Mouse (Mus musculus) hindbrain, postnatal 0 days (tissue): ENCODE measurements at regions not wholly inside any gene's neighbourhood (a gene's known extent, or its start where the extent isn't known, plus 50 kb on each side); places are given as distances from the start of the nearest gene placed in this dataset.
"Not testable (repeated sequence)": the region's sequence is repeated elsewhere in the genome, so short reads cannot be mapped to it uniquely, and the experiment has no call there.

ENCODE experiments used
- ATAC-seq: fragments of 200-750 bp; cut with Nextera tagmentation; 2 replicates; pipeline ENCODE4 v1.8.0; 2017; ENCODE audit warnings: mild to moderate bottlenecking, moderate TSS enrichment, moderate library complexity
- DNase-seq: peaks from one replicate; pipeline ENCODE4 v3.0.0-alpha.2; 2015; ENCODE audit warnings: low spot score
- H3K27ac ChIP-seq: fragments of 300-500 bp; sonication (generic); 2 replicates; pipeline ENCODE4 v1.5.1; 2014; ENCODE audit warnings: mild to moderate bottlenecking
- H3K27me3 ChIP-seq: fragments of 300-500 bp; sonication (generic); 2 replicates; pipeline ENCODE4 v1.6.1; 2014; ENCODE audit warnings: low read length, mixed read lengths; ENCODE audit not compliant: insufficient read depth
- H3K36me3 ChIP-seq: fragments of 300-500 bp; sonication (generic); 2 replicates; pipeline ENCODE4 v1.6.1; 2014; ENCODE audit warnings: low read length, mixed read lengths; ENCODE audit not compliant: insufficient read depth
- H3K4me1 ChIP-seq: fragments of 300-500 bp; sonication (generic); 2 replicates; pipeline ENCODE4 v1.6.1; 2014; ENCODE audit warnings: antibody characterized with exemption, low read length, mixed read lengths; ENCODE audit not compliant: insufficient read depth
- H3K4me2 ChIP-seq: fragments of 300-500 bp; sonication (generic); 2 replicates; pipeline ENCODE4 v1.6.1; 2014; ENCODE audit warnings: low read depth, mild to moderate bottlenecking, low read length, moderate library complexity, mixed read lengths
- H3K4me3 ChIP-seq: fragments of 300-500 bp; sonication (generic); 2 replicates; pipeline ENCODE4 v1.5.1; 2014; ENCODE audit warnings: low read length
- H3K9ac ChIP-seq: fragments of 300-500 bp; sonication (generic); replicated peaks from 2 replicates; pipeline ENCODE4 v1.6.1; 2014; ENCODE audit warnings: mild to moderate bottlenecking, low read length, moderate library complexity, mixed read lengths
- H3K9me3 ChIP-seq: fragments of 300-500 bp; sonication (generic); 2 replicates; pipeline ENCODE4 v1.6.1; 2016; ENCODE audit warnings: low read length, mixed read lengths
- CTCF ChIP-seq: IDR thresholded peaks from 2 replicates; pipeline ENCODE4 v1.5.1; 2016; ENCODE audit warnings: antibody characterized with exemption, control low read depth, low read depth
- WGBS: fragments of 180-500 bp; shearing (Covaris S2); extraction: QIAGEN DNeasy Blood & Tissue Kit; methylation state at CpG from one replicate; pipeline ENCODE4 v1.1.7; 2014; 5-methylcytosine and 5-hydroxymethylcytosine counted together

DNA sequence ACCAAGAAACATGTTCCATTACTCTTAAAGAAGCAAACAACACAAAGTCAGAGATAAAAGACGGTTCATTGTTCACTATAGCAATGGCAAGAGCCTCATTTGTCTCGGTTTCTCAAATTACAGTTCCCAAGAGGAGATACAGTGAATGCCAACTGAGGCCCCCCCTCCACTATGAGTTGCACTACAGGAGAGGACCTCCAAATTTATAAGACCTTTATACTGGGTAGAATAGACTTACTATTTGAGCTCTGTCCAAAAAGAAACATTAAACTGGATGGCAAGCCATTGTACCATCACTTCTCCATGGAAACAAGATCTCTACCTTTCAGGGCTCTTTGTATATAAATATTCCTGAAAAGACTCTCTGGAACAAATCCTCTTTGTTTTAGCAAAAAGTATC lies 66.4 kb downstream of the Fundc1 start:
- WGBS = 68% methylated on average over 2 of the region's 2 CpGs
- no peak for TF ChIP-seq CTCF
- Histone ChIP-seq H3K27ac (no peak overlapping the region), H3K4me2 (no peak overlapping the region), H3K27me3 (no peaks in the 10 kb centered on the region), H3K9ac (no peak overlapping the region), H3K9me3 (no peaks in the 10 kb centered on the region), H3K4me3 (no peak overlapping the region), H3K36me3 (no peaks in the 10 kb centered on the region), H3K4me1 (no peaks in the 10 kb centered on the region)
- ATAC-seq (no peak), DNase-seq (no peak)

DNA sequence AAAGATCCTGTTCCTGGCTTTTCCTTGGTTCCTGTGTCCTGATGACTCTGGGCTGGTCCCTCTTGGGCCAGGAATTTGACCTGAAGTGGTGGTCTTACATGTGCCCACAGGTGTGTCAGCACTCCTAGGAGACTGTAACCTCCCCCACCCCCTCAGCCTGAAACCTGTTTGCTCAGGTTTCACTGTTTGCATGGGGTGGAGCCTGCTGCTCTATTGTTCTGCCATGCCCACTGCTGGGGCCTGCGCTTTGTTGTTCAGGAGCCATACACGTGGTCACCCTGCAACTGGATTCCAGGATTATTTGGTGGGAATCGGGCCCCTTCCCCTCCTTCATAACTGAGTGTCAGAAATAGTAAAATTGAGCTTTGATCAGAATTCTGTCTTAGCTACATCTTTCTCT lies 99.0 kb downstream of the Fundc1 start:
- H3K36me3 ChIP-seq, H3K4me2 ChIP-seq, H3K27me3 ChIP-seq, H3K4me3 ChIP-seq, H3K9ac ChIP-seq, DNase-seq, H3K9me3 ChIP-seq, H3K27ac ChIP-seq, H3K4me1 ChIP-seq, ATAC-seq: not testable (repeated sequence)
- 52% methylated on average over 3 of the region's 3 CpGs for WGBS

DNA sequence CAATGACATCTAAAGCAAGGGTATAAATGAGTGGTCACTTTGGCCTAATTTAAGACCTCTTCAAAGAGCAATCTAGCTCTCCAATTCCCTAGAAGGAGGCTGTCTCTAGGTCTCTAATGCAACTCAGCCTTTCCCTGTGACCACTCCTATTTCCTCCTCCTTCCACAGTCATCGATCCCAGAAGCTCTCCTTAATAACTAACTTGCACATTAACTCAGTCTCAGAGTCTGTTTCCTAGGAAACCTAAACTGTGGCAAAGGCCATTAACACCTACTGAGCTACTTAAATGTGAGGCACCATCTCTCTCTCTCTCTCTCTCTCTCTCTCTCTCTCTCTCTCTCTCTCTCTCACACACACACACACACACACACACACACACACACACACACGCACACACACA lies 115.6 kb downstream of the Fundc1 start:
- Histone ChIP-seq H3K4me3 (no peak overlapping the region), H3K4me1 (no peaks in the 10 kb centered on the region), H3K27me3 (no peaks in the 10 kb centered on the region), H3K36me3 (no peaks in the 10 kb centered on the region), H3K9me3 (no peaks in the 10 kb centered on the region), H3K4me2 (no peak overlapping the region), H3K9ac (no peak overlapping the region), H3K27ac (no peak overlapping the region)
- no peak for DNase-seq
- peak; percentile 61; the same call in 1 of the 2 replicates for ATAC-seq
- TF ChIP-seq CTCF = no peak
- WGBS = 13% methylated on average over 1 of the region's 2 CpGs

DNA sequence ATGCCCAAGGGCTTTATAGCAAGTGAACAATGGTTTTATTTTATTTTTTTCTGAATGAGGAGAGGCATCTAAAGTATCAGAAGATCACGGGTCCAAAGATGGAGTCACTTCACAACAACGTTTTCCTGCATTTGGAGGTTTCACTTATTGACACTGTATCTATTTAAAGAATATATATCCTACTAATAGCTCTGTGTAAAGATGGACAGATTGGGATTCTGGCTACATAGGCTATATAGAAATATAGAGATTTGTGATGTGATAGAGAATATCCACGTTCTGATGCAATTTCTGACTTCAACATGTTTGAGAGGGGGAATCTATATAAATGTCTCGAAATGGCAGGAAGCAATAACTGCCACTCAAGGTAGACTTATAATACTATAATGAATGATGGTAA lies 96.0 kb upstream of the Efhc2 start:
- no peak for ATAC-seq
- Histone ChIP-seq H3K36me3 (no peaks in the 10 kb centered on the region), H3K4me2 (no peak overlapping the region), H3K4me1 (no peaks in the 10 kb centered on the region), H3K9me3 (no peaks in the 10 kb centered on the region), H3K4me3 (no peak overlapping the region), H3K27me3 (no peaks in the 10 kb centered on the region), H3K27ac (no peak overlapping the region), H3K9ac (no peak overlapping the region)
- 73% methylated on average over 4 of the region's 4 CpGs for WGBS
- no peak for DNase-seq
- TF ChIP-seq CTCF = no peak

DNA sequence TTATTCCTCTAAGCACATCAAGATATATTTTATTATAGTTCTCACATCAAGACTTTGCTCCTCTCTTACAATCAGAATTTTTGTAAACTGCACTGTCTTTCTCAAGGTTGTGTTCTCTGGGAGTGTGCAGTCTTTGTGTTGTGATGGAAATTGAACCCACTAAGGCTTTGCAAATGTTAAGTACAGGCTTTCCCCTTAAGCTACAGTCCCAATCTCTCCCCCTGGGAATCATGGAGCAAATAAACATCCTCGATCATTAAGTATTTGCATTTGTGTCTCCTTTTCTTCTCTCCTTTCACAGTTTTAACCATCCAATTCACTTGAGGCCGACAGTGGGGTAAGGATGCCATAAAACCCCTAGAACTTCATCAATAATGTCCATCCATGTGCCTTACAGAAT lies 85.1 kb upstream of the Efhc2 start:
- H3K9me3 ChIP-seq = no peaks in the 10 kb centered on the region
- no peak overlapping the region for H3K4me3 ChIP-seq
- H3K4me2 ChIP-seq = no peak overlapping the region
- no peak for TF ChIP-seq CTCF
- no peaks in the 10 kb centered on the region for H3K4me1 ChIP-seq
- ATAC-seq (no peak), DNase-seq (no peak)
- H3K27ac ChIP-seq = no peak overlapping the region
- no peaks in the 10 kb centered on the region for H3K36me3 ChIP-seq
- 58% methylated on average over 2 of the region's 2 CpGs for WGBS
- H3K9ac ChIP-seq = no peak overlapping the region
- no peaks in the 10 kb centered on the region for H3K27me3 ChIP-seq
